Mouse (Mus musculus) MEL (cell line): ENCODE measurements around the gene Npas3. TPM values are rescaled to one million over a fixed set of nuclear protein-coding genes. Genes with fewer than 3 reads are reported as not detected.

Experiments
- DNase-seq: peaks from one replicate; pipeline ENCODE4 v3.0.0; 2011; ENCODE audit warnings: low read depth, low spot score
- H3K27ac ChIP-seq: 2 replicates; pipeline ENCODE4 v1.5.1; 2012; ENCODE audit warnings: low read depth, mild to moderate bottlenecking, control low read depth, low read length, moderate library complexity; ENCODE audit not compliant: control insufficient read depth
- H3K27me3 ChIP-seq, 2 experiments: fragments of 150-350 bp in 1 of 2; sonication (generic) in 1 of 2; 2 replicates each; pipeline ENCODE4 v1.6.1; 2012; ENCODE audit warnings: low read length in 2 of 2, mild to moderate bottlenecking in 2 of 2, improper control_type of control experiment in 1 of 2, moderate library complexity in 1 of 2; ENCODE audit not compliant: insufficient read depth in 2 of 2, control insufficient read depth in 1 of 2
- H3K36me3 ChIP-seq, 2 experiments: 2 replicates each; pipeline ENCODE4 v1.6.1; 2012 to 2014; ENCODE audit warnings: low read length in 2 of 2, improper control_type of control experiment in 1 of 2, inconsistent platforms in 1 of 2, mild to moderate bottlenecking in 1 of 2; ENCODE audit not compliant: insufficient read depth in 2 of 2, control insufficient read depth in 1 of 2
- H3K4me1 ChIP-seq, 2 experiments: fragments of 150-350 bp in 1 of 2; sonication (generic) in 1 of 2; 2 replicates each; pipeline ENCODE4 v1.6.1; 2012; ENCODE audit warnings: low read length in 2 of 2, improper control_type of control experiment in 1 of 2, mild to moderate bottlenecking in 1 of 2; ENCODE audit not compliant: insufficient read depth in 2 of 2, control insufficient read depth in 1 of 2
- H3K4me3 ChIP-seq, 2 experiments: fragments of 150-350 bp in 1 of 2; sonication (generic) in 1 of 2; 2 replicates each; pipeline ENCODE4 v1.5.1; 2012; ENCODE audit warnings: low read depth in 2 of 2, low read length in 2 of 2, mild to moderate bottlenecking in 2 of 2, moderate library complexity in 2 of 2, control low read depth in 1 of 2, improper control_type of control experiment in 1 of 2; ENCODE audit not compliant: control insufficient read depth in 1 of 2, insufficient read depth in 1 of 2
- H3K79me2 ChIP-seq: 2 replicates; pipeline ENCODE4 v1.6.1; 2012; ENCODE audit warnings: mild to moderate bottlenecking, low read length, moderate library complexity; ENCODE audit not compliant: control insufficient read depth, poor library complexity, insufficient read depth
- H3K9ac ChIP-seq: 2 replicates; pipeline ENCODE4 v1.6.1; 2012; ENCODE audit warnings: low read depth, mild to moderate bottlenecking, control low read depth, low read length, moderate library complexity; ENCODE audit not compliant: control insufficient read depth, poor library complexity, severe bottlenecking
- H3K9me3 ChIP-seq: fragments of 150-350 bp; sonication (generic); replicated peaks from 2 replicates; pipeline ENCODE4 v1.6.1; 2012; ENCODE audit warnings: mild to moderate bottlenecking, low read length, improper control_type of control experiment, moderate library complexity; ENCODE audit not compliant: insufficient read depth
- CHD1 ChIP-seq: IDR thresholded peaks from 2 replicates; pipeline ENCODE4 v1.6.1; 2012; ENCODE audit warnings: low read depth, mild to moderate bottlenecking, inconsistent platforms, low read length, improper control_type of control experiment
- CTCF ChIP-seq, 3 experiments: IDR thresholded peaks in 2 of 3; conservative IDR thresholded peaks in 1 of 3; 2 replicates each; pipeline ENCODE4 v1.5.1; 2011 to 2012; ENCODE audit warnings: low read length in 3 of 3, low read depth in 2 of 3, mild to moderate bottlenecking in 2 of 3, improper control_type of control experiment in 1 of 3, inconsistent platforms in 1 of 3, mixed read lengths in 1 of 3, moderate library complexity in 1 of 3; ENCODE audit not compliant: control insufficient read depth in 1 of 3, insufficient read depth in 1 of 3, poor library complexity in 1 of 3, severe bottlenecking in 1 of 3
- E2F4 ChIP-seq: IDR thresholded peaks from 2 replicates; pipeline ENCODE4 v1.6.1; 2011; ENCODE audit warnings: low read depth, low read length, improper control_type of control experiment, borderline replicate concordance
- ELF1 ChIP-seq: IDR thresholded peaks from 2 replicates; pipeline ENCODE4 v1.6.1; 2014; ENCODE audit warnings: low read depth, mild to moderate bottlenecking, inconsistent platforms, low read length, improper control_type of control experiment, moderate library complexity
- ETS1 ChIP-seq: IDR thresholded peaks from 2 replicates; pipeline ENCODE4 v1.6.1; 2012; ENCODE audit warnings: low read depth, mild to moderate bottlenecking, inconsistent platforms, low read length, improper control_type of control experiment, moderate library complexity
- KAT2A ChIP-seq: conservative IDR thresholded peaks from 2 replicates; pipeline ENCODE4 v1.6.1; 2012; ENCODE audit warnings: low read depth, low read length, improper control_type of control experiment, inconsistent platforms
- NELFE ChIP-seq: IDR thresholded peaks from 2 replicates; pipeline ENCODE4 v1.6.1; 2011; ENCODE audit warnings: low read depth, low read length, improper control_type of control experiment
- RAD21 ChIP-seq: IDR thresholded peaks from 2 replicates; pipeline ENCODE4 v1.6.1; 2011; ENCODE audit warnings: mild to moderate bottlenecking, low read depth, low read length, improper control_type of control experiment
- RCOR1 ChIP-seq: IDR thresholded peaks from 2 replicates; pipeline ENCODE4 v1.6.1; 2012; ENCODE audit warnings: low read depth, mild to moderate bottlenecking, inconsistent platforms, low read length, improper control_type of control experiment
- SIN3A ChIP-seq: IDR thresholded peaks from 2 replicates; pipeline ENCODE4 v1.6.1; 2012; ENCODE audit warnings: low read length, improper control_type of control experiment, inconsistent platforms
- SMC3 ChIP-seq: IDR thresholded peaks from 2 replicates; pipeline ENCODE4 v1.6.1; 2011; ENCODE audit warnings: low read depth, low read length, improper control_type of control experiment
- TAL1 ChIP-seq: IDR thresholded peaks from 2 replicates; pipeline ENCODE4 v1.6.1; 2012; ENCODE audit warnings: mild to moderate bottlenecking, inconsistent platforms, low read length, moderate library complexity, mixed read lengths
- TCF12 ChIP-seq: IDR thresholded peaks from 2 replicates; pipeline ENCODE4 v1.6.1; 2014; ENCODE audit warnings: low read depth, mild to moderate bottlenecking, inconsistent platforms, low read length, improper control_type of control experiment, moderate library complexity
- UBTF ChIP-seq: IDR thresholded peaks from 2 replicates; pipeline ENCODE4 v1.6.1; 2012; ENCODE audit warnings: low read depth, mild to moderate bottlenecking, inconsistent platforms, low read length, improper control_type of control experiment, moderate library complexity, borderline replicate concordance; ENCODE audit not compliant: insufficient read depth
- USF2 ChIP-seq, 2 experiments: IDR thresholded peaks; 2 replicates each; pipeline ENCODE4 v1.6.1; 2011 to 2012; ENCODE audit warnings: improper control_type of control experiment in 2 of 2, low read length in 2 of 2, borderline replicate concordance in 1 of 2, inconsistent platforms in 1 of 2, low read depth in 1 of 2, mild to moderate bottlenecking in 1 of 2; ENCODE audit not compliant: insufficient read depth in 1 of 2
- ZC3H11A ChIP-seq: IDR thresholded peaks from 2 replicates; pipeline ENCODE4 v1.6.1; 2012; ENCODE audit warnings: low read depth, mild to moderate bottlenecking, inconsistent platforms, low read length, improper control_type of control experiment
- ZMIZ1 ChIP-seq: IDR thresholded peaks from 2 replicates; pipeline ENCODE4 v1.6.1; 2012; ENCODE audit warnings: low read depth, mild to moderate bottlenecking, inconsistent platforms, low read length, improper control_type of control experiment, moderate library complexity
- polyA plus RNA-seq, 2 experiments: library from polyadenylated mRNA; stranded (reverse) in 1 of 2; unstranded in 1 of 2; fragments of >175 nt in 1 of 2; fragments of >200 nt in 1 of 2; gene quantifications; 2 replicates each; pipeline versions ENCODE4 v1.2.1 to v1.2.4; 2012; ENCODE audit warnings: low replicate concordance in 2 of 2, low read depth in 1 of 2; ENCODE audit not compliant: insufficient read length in 2 of 2, insufficient read depth in 1 of 2, missing spikeins in 1 of 2
- total RNA-seq: library from RNA; depleted of rRNA; stranded (reverse); fragments of 300-350 nt; gene quantifications from 2 replicates; pipeline ENCODE4 v1.2.3, GENCODE M21; 2012

Npas3 gene
- total and polyA plus RNA-seq, 3 experiments, result not detected

DNA sequence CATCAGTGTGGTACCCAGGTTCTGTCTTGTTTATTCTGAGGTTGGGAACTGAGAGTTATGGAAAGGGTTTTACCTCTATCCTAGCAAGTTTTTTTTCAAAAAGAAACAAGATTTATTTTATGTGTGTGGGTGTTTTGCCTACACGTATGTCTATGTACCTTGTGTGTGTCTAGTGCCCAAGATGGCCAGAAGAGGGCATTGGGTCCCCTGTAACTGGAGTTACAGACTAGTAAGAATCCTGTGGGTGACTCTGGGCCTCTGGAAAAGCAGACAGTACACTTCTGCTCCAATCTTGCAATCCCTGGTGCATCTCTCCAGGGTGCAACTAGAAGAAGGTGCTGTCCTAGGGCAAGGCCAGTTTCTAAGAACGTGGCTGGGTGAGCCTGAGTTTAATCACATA is 848.0 kb downstream of the Npas3 start:
- TF ChIP-seq UBTF (no peak), ZMIZ1 (no peak), ZC3H11A (peak; percentile 35; the same call in 1 of the 2 replicates), CTCF (IDR thresholded peaks at IDR 0.05 in 2 of 3, conservative IDR thresholded peaks at IDR 0.05 in 1 of 3; ENCODE audit: control insufficient read depth in 1 of 3, insufficient read depth in 1 of 3, low read depth in 2 of 3, low read length in 3 of 3, poor library complexity in 1 of 3, severe bottlenecking in 1 of 3) (peak in 2 of 3 experiments; percentile 9 to 43; a peak in 3 of 6 replicates), USF2 (IDR thresholded peaks at IDR 0.05; ENCODE audit: borderline replicate concordance in 1 of 2, insufficient read depth in 1 of 2, low read depth in 1 of 2, low read length in 2 of 2) (no peak), RCOR1 (no peak), RAD21 (peak; percentile 51), KAT2A (no peak), TAL1 (no peak), E2F4 (no peak), SIN3A (no peak), SMC3 (peak; percentile 54)
- H3K79me2 ChIP-seq, result no peaks in the 10 kb centered on the region

DNA sequence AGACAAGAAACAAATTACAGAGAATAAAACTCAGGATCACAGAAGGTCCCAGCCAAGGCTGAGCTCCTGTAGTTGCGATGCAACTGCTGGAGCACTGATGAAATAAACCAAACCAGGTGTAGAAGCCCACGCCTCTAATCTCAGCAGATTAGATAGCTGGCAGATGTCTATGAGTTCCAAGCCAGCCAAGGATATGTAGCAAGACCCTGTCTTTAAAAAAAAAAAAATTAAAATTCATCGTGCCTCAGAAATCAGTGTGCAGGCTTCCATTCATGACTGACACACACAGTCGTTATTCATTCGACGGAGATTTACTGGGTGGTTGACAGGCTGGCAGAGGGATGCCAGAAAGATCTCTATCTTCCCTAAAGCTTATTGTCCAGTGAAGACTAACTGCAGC is 849.7 kb downstream of the Npas3 start:
- TF ChIP-seq CHD1 (no peak), ZC3H11A (no peak), RCOR1 (no peak), TCF12 (no peak), NELFE (no peak)
- no peaks in the 10 kb centered on the region for H3K36me3 ChIP-seq

More for the DNA sequence above, 848.0 kb downstream of the Npas3 start:
- H3K4me3 ChIP-seq, result no peak overlapping the region
- H3K27ac ChIP-seq, result no peak overlapping the region
- peak; percentile 23 for DNase-seq
- H3K9ac ChIP-seq, result no peak overlapping the region
- H3K27me3 ChIP-seq, result no peaks in the 10 kb centered on the region
- H3K36me3 ChIP-seq, result no peaks in the 10 kb centered on the region
- H3K9me3 ChIP-seq, result no peaks in the 10 kb centered on the region
- no peaks in the 10 kb centered on the region for H3K4me1 ChIP-seq

DNA sequence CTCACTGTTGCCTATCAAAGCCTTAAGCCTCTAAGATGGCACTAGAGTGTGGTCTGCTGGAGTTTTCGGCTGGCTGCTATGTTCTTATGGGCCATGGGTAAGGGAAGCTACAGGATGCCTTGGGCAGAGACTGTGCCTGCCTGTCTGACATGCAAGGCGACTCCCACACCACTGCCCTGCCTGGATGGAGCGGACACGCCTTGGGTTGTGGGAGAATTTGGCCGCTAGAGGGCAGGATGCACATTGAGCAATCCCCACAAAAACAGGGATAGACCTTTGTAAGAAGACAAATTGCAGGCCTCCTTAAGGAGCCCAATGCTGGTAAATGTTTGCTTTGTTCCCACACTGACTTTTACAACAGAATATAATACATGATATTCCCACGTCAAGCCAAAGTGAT is 850.3 kb downstream of the Npas3 start:
- no peak overlapping the region for H3K4me3 ChIP-seq
- no peaks in the 10 kb centered on the region; a peak in 1 of 4 replicates for H3K4me1 ChIP-seq
- H3K36me3 ChIP-seq, result no peaks in the 10 kb centered on the region
- H3K27ac ChIP-seq, result no peak overlapping the region
- TF ChIP-seq CTCF (IDR thresholded peaks at IDR 0.05 in 2 of 3, conservative IDR thresholded peaks at IDR 0.05 in 1 of 3; ENCODE audit: control insufficient read depth in 1 of 3, insufficient read depth in 1 of 3, low read depth in 2 of 3, low read length in 3 of 3, poor library complexity in 1 of 3, severe bottlenecking in 1 of 3), result peak; percentile 70 to 89 (median 86)
- TF ChIP-seq ELF1, result no peak
- TF ChIP-seq ETS1, result no peak
- peak; percentile 96 for TF ChIP-seq SMC3
- TF ChIP-seq RAD21, result peak; percentile 86
- peak; percentile 92 for TF ChIP-seq ZC3H11A
- TF ChIP-seq UBTF, result no peak
- TF ChIP-seq, all 39 proteins: peak for 4
- no peaks in the 10 kb centered on the region for H3K79me2 ChIP-seq
- no peaks in the 10 kb centered on the region for H3K9me3 ChIP-seq
- no peaks in the 10 kb centered on the region for H3K27me3 ChIP-seq
- no peak overlapping the region for H3K9ac ChIP-seq
- DNase-seq, result peak; percentile 71

More for the DNA sequence above, 849.7 kb downstream of the Npas3 start:
- Histone ChIP-seq H3K9ac (no peak overlapping the region), H3K9me3 (no peaks in the 10 kb centered on the region), H3K4me3 (no peak overlapping the region), H3K79me2 (no peaks in the 10 kb centered on the region), H3K4me1 (no peaks in the 10 kb centered on the region; a peak in 1 of 4 replicates), H3K27ac (no peak overlapping the region), H3K27me3 (no peaks in the 10 kb centered on the region)
- no peak for DNase-seq
